In the genomic region with DNA sequence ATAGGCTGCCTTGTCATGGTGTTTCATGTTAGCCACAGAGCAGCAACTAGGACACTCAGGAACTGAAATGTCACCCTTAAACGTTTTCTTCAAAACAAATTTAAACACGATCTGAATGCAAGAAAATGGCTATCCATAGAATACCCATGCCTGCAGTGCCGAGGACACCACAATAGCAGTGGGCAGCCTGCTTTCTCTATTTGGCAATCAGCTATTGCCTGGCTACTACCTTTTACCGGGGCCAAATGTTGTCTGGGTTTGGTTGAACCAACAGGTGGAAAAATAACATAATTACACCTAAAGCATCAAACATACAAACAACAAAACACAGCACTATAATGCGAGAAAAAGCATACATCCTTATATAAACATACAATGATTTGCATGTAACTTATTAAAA, we compare ENCODE assay signal across 19 mouse cellular contexts. TPM values are rescaled to one million over a fixed set of nuclear protein-coding genes. Genes with fewer than 3 reads are reported as not detected.
A peak's percentile ranks its signal among the peaks of the same experiment; 100 is the strongest.
DNase-seq lines count a peak whose midpoint lies in the region; ATAC-seq lines count a peak whose summit lies in the region.
"Had no signal": no experiment of that assay in that cellular context is flagged by ENCODE, and none has a peak within 500 bp of the region (broad histone marks: within the 10 kb centered on the region; RNA-seq: fewer than 3 reads in every experiment).

No protein-coding gene starts in this region.

- 93% methylated on average over 5 of the region's 5 CpGs for WGBS in midbrain, embryonic 11.5 days
- 94% methylated on average over 5 of the region's 5 CpGs for WGBS in midbrain, embryonic 13.5 days

- intact Hi-C loops in heart, postnatal 36 days (cut with DNase I) = no loop called here

- no peak overlapping the region for H3K4me2 ChIP-seq in midbrain, embryonic 11.5 days
- no peak overlapping the region for H3K4me2 ChIP-seq in midbrain, embryonic 13.5 days (replicated peaks)

- H3K27me3 ChIP-seq in midbrain, embryonic 11.5 days (ENCODE audit: control insufficient read depth, insufficient read depth, low read length) = no peaks in the 10 kb centered on the region
- no peaks in the 10 kb centered on the region for H3K27me3 ChIP-seq in midbrain, embryonic 13.5 days
- H3K27me3 ChIP-seq: CH12.LX, Patski had no signal

- H3K9me3 ChIP-seq in midbrain, embryonic 11.5 days (ENCODE audit: control insufficient read depth, low read length) = no peaks in the 10 kb centered on the region
- H3K9me3 ChIP-seq in midbrain, embryonic 13.5 days = no peaks in the 10 kb centered on the region
- H3K9me3 ChIP-seq: G1E had no signal

- H3K27ac ChIP-seq in midbrain, embryonic 11.5 days (ENCODE audit: low read depth, low read length) = no peak overlapping the region
- no peak overlapping the region for H3K27ac ChIP-seq in midbrain, embryonic 13.5 days

- H3K9ac ChIP-seq in midbrain, embryonic 11.5 days (ENCODE audit: low read length) = no peak overlapping the region
- no peak overlapping the region for H3K9ac ChIP-seq in midbrain, embryonic 13.5 days (replicated peaks)

- peak; percentile 55 for DNase-seq in heart, adult 11 months
- DNase-seq in heart, postnatal 36 days = no peak
- DNase-seq in midbrain, embryonic 11.5 days (ENCODE audit: low spot score, missing footprints) = peak; percentile 80
- DNase-seq: adrenal gland, adult 2 months; adrenal gland, adult 8-10 months; adrenal gland, postnatal 10 days; adrenal gland, postnatal 14 days; adrenal gland, postnatal 25 days; adrenal gland, postnatal 36 days; B cell, adult 2 months; cerebellum, adult 11 months; cerebellum, adult 11-12 months; cerebellum, adult 18-20 months had no signal

- peaks cover 7% of the 10 kb centered on the region; the same call in 1 of the 2 replicates for H3K36me3 ChIP-seq in midbrain, embryonic 11.5 days (ENCODE audit: control insufficient read depth, insufficient read depth, low read length)
- peaks cover 42% of the 10 kb centered on the region for H3K36me3 ChIP-seq in midbrain, embryonic 13.5 days

- H3K4me3 ChIP-seq in midbrain, embryonic 11.5 days (ENCODE audit: low read depth, low read length) = no peak overlapping the region
- no peak overlapping the region for H3K4me3 ChIP-seq in midbrain, embryonic 13.5 days (replicated peaks)

- no peaks in the 10 kb centered on the region for H3K4me1 ChIP-seq in midbrain, embryonic 11.5 days (ENCODE audit: control insufficient read depth, insufficient read depth, low read length)
- H3K4me1 ChIP-seq in midbrain, embryonic 13.5 days (replicated peaks) = no peaks in the 10 kb centered on the region

- no peak for ATAC-seq in midbrain, embryonic 11.5 days (ENCODE audit: low FRiP score)
- ATAC-seq in midbrain, embryonic 13.5 days = no peak
- ATAC-seq: activated CD4-positive, CD25-positive, alpha-beta regulatory T cell, adult 4 months; CD4-positive, CD25-positive, alpha-beta regulatory T cell, adult 4 months; Patski had no signal

RNA-seq across cellular contexts. Expression of a gene that starts 46.4 kb away (rescaled TPM):
- 10 to 100 TPM; 30.3 to 33.1 TPM for total RNA-seq in heart, postnatal 36 days (2021)
- 80.7 and 100 TPM in 2 replicates for polyA plus RNA-seq in midbrain, embryonic 11.5 days (2014; fragmentation: Nextera tagmentation; extraction: Ambion mirVana)
- 60.2 and 77.5 TPM in 2 replicates for polyA plus RNA-seq in midbrain, embryonic 13.5 days (2015; fragmentation: Nextera tagmentation; extraction: Ambion mirVana)

Comparison
In these comparisons a context has a peak if more than half of its experiments do, and no peak if none do; other contexts are left out.
1. DNase-seq: peak in heart, adult 11 months (single experiment) and midbrain, embryonic 11.5 days (single experiment); none in heart, postnatal 36 days (0 of 2).